Mouse (Mus musculus) liver, embryonic 14.5 days (tissue): Measurements from ENCODE around the gene Epn3. TPM values are rescaled to one million over a fixed set of nuclear protein-coding genes. Genes with fewer than 3 reads are reported as not detected.

Source experiments
- ATAC-seq: fragments of 200-750 bp; cut with Nextera tagmentation; 2 replicates; pipeline ENCODE4 v1.8.0; 2017; ENCODE audit warnings: moderate number of reproducible peaks, mild to moderate bottlenecking, moderate library complexity; ENCODE audit not compliant: insufficient read depth
- DNase-seq, 3 experiments: peaks; one replicate each; pipeline ENCODE4 v3.0.0-alpha.2; 2012 to 2013; ENCODE audit warnings: low read depth in 3 of 3, low spot score in 3 of 3
- H3K27ac ChIP-seq: fragments of 300-500 bp; sonication (generic); 2 replicates; pipeline ENCODE4 v1.5.1; 2014; ENCODE audit warnings: moderate library complexity, mild to moderate bottlenecking, control low read depth, inconsistent platforms
- H3K27me3 ChIP-seq: fragments of 300-500 bp; sonication (generic); 2 replicates; pipeline ENCODE4 v1.6.1; 2014; ENCODE audit warnings: mild to moderate bottlenecking, low read length, moderate library complexity; ENCODE audit not compliant: control insufficient read depth, insufficient read depth
- H3K36me3 ChIP-seq: fragments of 300-500 bp; sonication (generic); replicated peaks from 2 replicates; pipeline ENCODE4 v1.6.1; 2014; ENCODE audit warnings: low read depth; ENCODE audit not compliant: control insufficient read depth, insufficient read depth
- H3K4me1 ChIP-seq, 2 experiments: fragments of 200-500 bp in 1 of 2; fragments of 300-500 bp in 1 of 2; sonication (generic) in 1 of 2; replicated peaks; 2 replicates each; pipeline ENCODE4 v1.6.1; 2012 to 2014; ENCODE audit warnings: antibody characterized with exemption in 1 of 2, inconsistent platforms in 1 of 2, low read length in 1 of 2; ENCODE audit not compliant: control insufficient read depth in 2 of 2, insufficient read depth in 2 of 2
- H3K4me2 ChIP-seq: fragments of 300-500 bp; sonication (generic); 2 replicates; pipeline ENCODE4 v1.6.1; 2014; ENCODE audit warnings: low read depth, mild to moderate bottlenecking, control low read depth, moderate library complexity
- H3K4me3 ChIP-seq, 2 experiments: fragments of 200-500 bp in 1 of 2; fragments of 300-500 bp in 1 of 2; sonication (generic) in 1 of 2; 2 replicates each; pipeline ENCODE4 v1.5.1; 2012 to 2014; ENCODE audit warnings: low read depth in 2 of 2, low read length in 2 of 2, mild to moderate bottlenecking in 2 of 2, control low read depth in 1 of 2, inconsistent platforms in 1 of 2, moderate library complexity in 1 of 2; ENCODE audit not compliant: insufficient read depth in 1 of 2
- H3K9ac ChIP-seq: fragments of 300-500 bp; sonication (generic); replicated peaks from 2 replicates; pipeline ENCODE4 v1.6.1; 2014; ENCODE audit warnings: mild to moderate bottlenecking, control low read depth, moderate library complexity
- H3K9me3 ChIP-seq: fragments of 300-500 bp; sonication (generic); 2 replicates; pipeline ENCODE4 v1.6.1; 2016; ENCODE audit warnings: low read length, mixed read lengths; ENCODE audit not compliant: control insufficient read depth
- CTCF ChIP-seq: IDR thresholded peaks from 2 replicates; pipeline ENCODE4 v1.5.1; 2016; ENCODE audit warnings: antibody characterized with exemption, low read depth, control low read depth
- EP300 ChIP-seq: IDR thresholded peaks from 2 replicates; pipeline ENCODE4 v1.6.1; 2016; ENCODE audit warnings: antibody characterized with exemption, low read depth
- WGBS: fragments of 180-500 bp; shearing (Covaris S2); extraction: QIAGEN DNeasy Blood & Tissue Kit; methylation state at CpG from one replicate; pipeline ENCODE4 v1.1.7; 2014; ENCODE audit not compliant: insufficient replicate concordance; 5-methylcytosine and 5-hydroxymethylcytosine counted together
- polyA plus RNA-seq, 2 experiments: library from polyadenylated mRNA; depleted of rRNA in 1 of 2; stranded (reverse) in 1 of 2; unstranded in 1 of 2; fragments of >200 nt; fragmentation: Nextera tagmentation in 1 of 2; extraction: Ambion mirVana in 1 of 2; gene quantifications; 2 replicates each; pipeline versions ENCODE4 v1.2.1 to v1.2.3; 2012 to 2014

Epn3 gene
- polyA plus RNA-seq, 2 experiments, result 0.04 TPM; not detected in 1

DNA sequence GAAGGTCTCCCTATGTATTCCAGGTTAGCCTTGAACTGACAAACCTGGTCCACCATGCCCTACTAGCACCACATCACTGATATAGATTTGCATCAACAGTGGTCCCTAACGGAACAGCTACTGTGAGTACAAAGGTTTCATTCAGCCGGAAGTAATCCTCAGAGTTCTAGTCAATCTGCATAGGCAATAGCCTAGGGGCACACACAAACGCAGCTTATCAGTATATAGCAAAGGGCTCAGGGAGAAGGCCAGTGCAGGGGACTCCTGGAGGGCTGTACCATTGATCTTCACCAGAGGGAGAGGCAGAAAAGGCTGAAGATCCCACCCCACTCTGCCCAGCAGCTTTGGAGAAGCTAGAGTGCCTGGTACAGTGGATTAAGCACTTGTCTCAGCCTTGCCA, 52.8 kb downstream of the Epn3 start:
- Histone ChIP-seq H3K4me3 (no peak overlapping the region), H3K27ac (no peak overlapping the region), H3K27me3 (no peaks in the 10 kb centered on the region), H3K9me3 (no peaks in the 10 kb centered on the region), H3K4me1 (peaks cover 0 to 2% of the 10 kb centered on the region in 2 experiments; a peak in 1 of 4 replicates), H3K36me3 (no peaks in the 10 kb centered on the region), H3K4me2 (no peak overlapping the region), H3K9ac (no peak overlapping the region)
- DNase-seq, result no peak
- TF ChIP-seq CTCF (no peak), EP300 (no peak)
- ATAC-seq, result peak; percentile 43; the same call in 1 of the 2 replicates
- 16% methylated on average over 3 of the region's 3 CpGs for WGBS

DNA sequence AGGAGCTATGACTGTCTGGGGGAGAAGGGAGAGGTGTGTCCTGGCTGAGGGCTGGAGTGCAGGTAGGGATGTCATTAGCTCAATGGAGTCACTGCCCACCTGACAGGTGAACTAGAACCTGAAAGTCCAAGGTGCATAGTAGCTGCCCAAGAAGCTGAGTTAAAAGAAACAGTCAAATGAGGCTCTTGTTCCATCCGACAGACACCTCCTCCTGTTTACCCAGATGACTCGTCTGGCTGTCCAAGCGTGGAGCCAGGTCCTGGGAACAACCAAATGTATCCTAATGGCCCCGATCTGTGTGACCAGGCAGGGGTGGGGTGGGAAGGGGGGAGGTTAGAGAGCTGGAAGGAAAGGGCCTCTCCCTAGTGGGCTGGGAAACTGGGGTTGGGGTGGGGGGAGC, 54.5 kb downstream of the Epn3 start:
- H3K27me3 ChIP-seq, result no peaks in the 10 kb centered on the region
- TF ChIP-seq CTCF (no peak), EP300 (no peak)
- H3K36me3 ChIP-seq, result no peaks in the 10 kb centered on the region
- ATAC-seq, result no peak
- H3K27ac ChIP-seq, result no peak overlapping the region
- DNase-seq, result no peak
- peaks cover 0 to 2% of the 10 kb centered on the region in 2 experiments; a peak in 1 of 4 replicates for H3K4me1 ChIP-seq
- 45% methylated on average over 4 of the region's 4 CpGs for WGBS
- no peak overlapping the region for H3K4me2 ChIP-seq
- H3K4me3 ChIP-seq, result no peak overlapping the region
- no peaks in the 10 kb centered on the region for H3K9me3 ChIP-seq
- H3K9ac ChIP-seq, result no peak overlapping the region

DNA sequence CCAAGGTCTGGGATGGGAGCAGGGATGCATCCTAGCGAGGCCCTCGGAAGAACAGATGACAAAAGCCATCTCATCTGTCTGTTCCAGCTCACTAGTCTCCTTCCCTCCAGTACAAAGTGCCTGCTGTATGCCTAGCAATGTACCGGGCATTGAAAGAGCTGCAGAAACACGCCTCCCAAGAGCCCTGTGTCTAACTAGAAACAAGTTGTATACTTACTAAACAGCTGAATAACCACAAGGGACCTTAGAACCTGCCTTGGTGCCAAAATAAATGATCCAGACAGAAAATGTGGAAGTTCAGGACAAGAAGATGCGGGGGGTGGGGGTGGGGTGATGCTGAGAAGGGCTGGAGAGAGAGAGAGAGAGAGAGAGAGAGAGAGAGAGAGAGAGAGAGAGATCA, 54.9 kb downstream of the Epn3 start:
- ATAC-seq, result no peak
- DNase-seq, result no peak

DNA sequence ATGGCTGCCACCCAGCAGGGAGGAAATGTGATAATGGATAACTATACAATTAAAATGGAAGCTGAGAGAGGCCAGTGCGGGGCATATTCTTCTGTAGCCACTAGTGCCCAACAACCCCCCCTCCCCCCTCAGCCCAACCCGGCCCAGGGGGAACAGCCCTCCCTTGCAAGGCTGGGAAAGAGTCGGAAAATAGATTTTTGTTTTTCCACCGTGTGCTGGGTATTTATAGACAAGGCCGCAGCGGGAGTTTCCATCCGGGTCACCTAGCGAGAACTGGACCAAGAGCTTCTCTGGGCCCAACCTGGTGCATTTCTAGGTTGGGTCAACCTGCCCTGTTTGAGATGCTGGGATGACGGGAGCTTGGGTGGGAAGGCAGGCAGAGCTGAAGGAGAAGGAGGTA, 58.0 kb downstream of the Epn3 start:
- no peak overlapping the region for H3K4me3 ChIP-seq
- DNase-seq (no peak), ATAC-seq (no peak)
- no peaks in the 10 kb centered on the region for H3K9me3 ChIP-seq
- no peaks in the 10 kb centered on the region; a peak in 1 of 4 replicates for H3K4me1 ChIP-seq
- no peak overlapping the region for H3K4me2 ChIP-seq
- H3K36me3 ChIP-seq, result no peaks in the 10 kb centered on the region
- H3K27ac ChIP-seq, result no peak overlapping the region
- H3K27me3 ChIP-seq, result no peaks in the 10 kb centered on the region
- WGBS, result 63% methylated on average over 9 of the region's 9 CpGs
- TF ChIP-seq CTCF (no peak), EP300 (no peak)
- H3K9ac ChIP-seq, result no peak overlapping the region

More for the DNA sequence above, 54.9 kb downstream of the Epn3 start:
- Histone ChIP-seq H3K9ac (no peak overlapping the region), H3K4me2 (no peak overlapping the region), H3K36me3 (no peaks in the 10 kb centered on the region), H3K27ac (no peak overlapping the region), H3K4me1 (peaks cover 0 to 2% of the 10 kb centered on the region in 2 experiments; a peak in 1 of 4 replicates), H3K9me3 (no peaks in the 10 kb centered on the region), H3K4me3 (no peak overlapping the region), H3K27me3 (no peaks in the 10 kb centered on the region)
- TF ChIP-seq CTCF (no peak), EP300 (no peak)
- 58% methylated on average over 5 of the region's 5 CpGs for WGBS

DNA sequence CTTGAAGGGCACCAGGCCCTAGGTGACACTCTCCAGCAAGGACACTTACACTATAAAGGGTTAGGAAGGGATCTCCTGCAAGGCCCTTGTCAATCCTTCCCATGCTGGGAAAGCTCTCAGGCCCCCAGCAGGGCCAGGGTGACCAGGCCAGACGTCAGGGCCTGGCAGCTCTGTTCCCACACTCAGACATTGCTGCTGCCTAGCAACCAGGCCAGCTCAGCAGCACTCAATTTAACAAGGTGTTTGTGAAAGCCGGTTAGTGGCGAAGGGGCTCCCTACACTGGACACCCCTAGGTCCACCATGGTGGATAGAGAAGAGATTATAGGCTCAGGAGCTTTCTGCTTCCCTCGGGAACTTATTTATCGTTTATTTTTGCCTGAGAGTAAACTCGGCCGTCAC, 58.7 kb downstream of the Epn3 start:
- TF ChIP-seq EP300, result no peak
- TF ChIP-seq CTCF, result no peak
- Histone ChIP-seq H3K4me3 (no peak overlapping the region), H3K9me3 (no peaks in the 10 kb centered on the region), H3K4me1 (no peaks in the 10 kb centered on the region), H3K27me3 (no peaks in the 10 kb centered on the region), H3K36me3 (no peaks in the 10 kb centered on the region), H3K9ac (no peak overlapping the region), H3K4me2 (no peak overlapping the region), H3K27ac (no peak overlapping the region)
- ATAC-seq (no peak), DNase-seq (no peak)
- WGBS, result 44% methylated on average over 7 of the region's 7 CpGs
